Mouse (Mus musculus): ENCODE data around the gene Sorbs2. TPM values are rescaled to one million over a fixed set of nuclear protein-coding genes. Genes with fewer than 3 reads are reported as not detected.

Sorbs2 gene
- polyA plus RNA-seq, 1 experiment = 14.3 TPM

- H3K4me3 ChIP-seq = no peak overlapping the region
- TF ChIP-seq MYOG (IDR thresholded peaks at IDR 0.05; ENCODE audit: control insufficient read depth in 1 of 3, insufficient read depth in 1 of 3, insufficient read length in 2 of 3, low read depth in 2 of 3) (no peak), REST (IDR thresholded peaks at IDR 0.05; ENCODE audit: insufficient read depth, insufficient read length) (no peak), E2F4 (IDR thresholded peaks at IDR 0.05; ENCODE audit: insufficient read depth) (no peak), SRF (IDR thresholded peaks at IDR 0.05; ENCODE audit: control insufficient read depth, insufficient read length, low read depth) (no peak), CEBPB (IDR thresholded peaks at IDR 0.05; ENCODE audit: insufficient read depth, poor library complexity, severe bottlenecking) (no peak), POLR2A (IDR thresholded peaks at IDR 0.05; ENCODE audit: insufficient read length, low read depth) (no peak), TCF12 (IDR thresholded peaks at IDR 0.05; ENCODE audit: insufficient read depth, poor library complexity, severe bottlenecking) (no peak), MYOD1 (IDR thresholded peaks at IDR 0.05; ENCODE audit: control insufficient read depth in 1 of 3, insufficient read length in 2 of 3, low read depth in 2 of 3) (no peak), USF1 (IDR thresholded peaks at IDR 0.05; ENCODE audit: low read depth) (no peak)
- no peak overlapping the region for H3ac ChIP-seq (ENCODE audit: control insufficient read depth, insufficient read length)
- no peaks in the 10 kb centered on the region for H3K36me3 ChIP-seq (ENCODE audit: control insufficient read depth, insufficient read depth)
- no peak overlapping the region for H3K4me2 ChIP-seq (ENCODE audit: low read depth)
- H3K79me2 ChIP-seq (ENCODE audit: control insufficient read depth, insufficient read depth) = no peaks in the 10 kb centered on the region
- H3K27me3 ChIP-seq (ENCODE audit: control insufficient read depth, insufficient read depth, insufficient read length) = no peaks in the 10 kb centered on the region
Observed at GRCm38 (mm10) chr8:45729850-45730382, 222.3 kb downstream of the Sorbs2 start.

- Histone ChIP-seq H3K4me2 (ENCODE audit: low read depth) (no peak overlapping the region), H3ac (ENCODE audit: control insufficient read depth, insufficient read length) (no peak overlapping the region), H3K36me3 (ENCODE audit: control insufficient read depth, insufficient read depth) (no peaks in the 10 kb centered on the region), H3K4me3 (no peak overlapping the region), H3K79me2 (ENCODE audit: control insufficient read depth, insufficient read depth) (no peaks in the 10 kb centered on the region), H3K27me3 (ENCODE audit: control insufficient read depth, insufficient read depth, insufficient read length) (no peaks in the 10 kb centered on the region)
- TF ChIP-seq POLR2A (IDR thresholded peaks at IDR 0.05; ENCODE audit: insufficient read length, low read depth) (no peak), MYOG (IDR thresholded peaks at IDR 0.05; ENCODE audit: control insufficient read depth in 1 of 3, insufficient read depth in 1 of 3, insufficient read length in 2 of 3, low read depth in 2 of 3) (no peak), TCF3 (IDR thresholded peaks at IDR 0.05; ENCODE audit: insufficient read length, low read depth) (no peak), USF1 (IDR thresholded peaks at IDR 0.05; ENCODE audit: low read depth) (no peak), CEBPB (IDR thresholded peaks at IDR 0.05; ENCODE audit: insufficient read depth, poor library complexity, severe bottlenecking) (no peak), SRF (IDR thresholded peaks at IDR 0.05; ENCODE audit: control insufficient read depth, insufficient read length, low read depth) (no peak)
Observed at GRCm38 (mm10) chr8:45730795-45731194, 223.2 kb downstream of the Sorbs2 start.

GRCm38 (mm10) chr8:45734071-45734470, 226.5 kb downstream of the Sorbs2 start:
- no peaks in the 10 kb centered on the region for H3K36me3 ChIP-seq (ENCODE audit: control insufficient read depth, insufficient read depth)
- H3K27me3 ChIP-seq (ENCODE audit: control insufficient read depth, insufficient read depth, insufficient read length) = no peaks in the 10 kb centered on the region
- H3K4me2 ChIP-seq (ENCODE audit: low read depth) = no peak overlapping the region
- TF ChIP-seq CEBPB (IDR thresholded peaks at IDR 0.05; ENCODE audit: insufficient read depth, poor library complexity, severe bottlenecking) (no peak), SRF (IDR thresholded peaks at IDR 0.05; ENCODE audit: control insufficient read depth, insufficient read length, low read depth) (no peak), MYOG (IDR thresholded peaks at IDR 0.05; ENCODE audit: control insufficient read depth in 1 of 3, insufficient read depth in 1 of 3, insufficient read length in 2 of 3, low read depth in 2 of 3) (no peak), TCF3 (IDR thresholded peaks at IDR 0.05; ENCODE audit: insufficient read length, low read depth) (no peak), E2F4 (IDR thresholded peaks at IDR 0.05; ENCODE audit: insufficient read depth) (no peak), USF1 (IDR thresholded peaks at IDR 0.05; ENCODE audit: low read depth) (no peak), POLR2A (IDR thresholded peaks at IDR 0.05; ENCODE audit: insufficient read length, low read depth) (no peak), POLR2AphosphoS2 (IDR thresholded peaks at IDR 0.05; ENCODE audit: insufficient read length, low read depth) (no peak), MYOD1 (IDR thresholded peaks at IDR 0.05; ENCODE audit: control insufficient read depth in 1 of 3, insufficient read length in 2 of 3, low read depth in 2 of 3) (no peak), MAX (IDR thresholded peaks at IDR 0.05; ENCODE audit: low read depth) (no peak), REST (IDR thresholded peaks at IDR 0.05; ENCODE audit: insufficient read depth, insufficient read length) (no peak), TCF12 (IDR thresholded peaks at IDR 0.05; ENCODE audit: insufficient read depth, poor library complexity, severe bottlenecking) (no peak)
- no peak overlapping the region for H3K4me3 ChIP-seq
- no peaks in the 10 kb centered on the region for H3K79me2 ChIP-seq (ENCODE audit: control insufficient read depth, insufficient read depth)
- no peak overlapping the region for H3ac ChIP-seq (ENCODE audit: control insufficient read depth, insufficient read length)

- TF ChIP-seq REST (IDR thresholded peaks at IDR 0.05; ENCODE audit: insufficient read depth, insufficient read length) = no peak
- TF ChIP-seq POLR2A (IDR thresholded peaks at IDR 0.05; ENCODE audit: insufficient read length, low read depth) = no peak
- TF ChIP-seq CEBPB (IDR thresholded peaks at IDR 0.05; ENCODE audit: insufficient read depth, poor library complexity, severe bottlenecking) = no peak
- TF ChIP-seq USF1 (IDR thresholded peaks at IDR 0.05; ENCODE audit: low read depth) = no peak
- Histone ChIP-seq H3K36me3 (ENCODE audit: control insufficient read depth, insufficient read depth) (no peaks in the 10 kb centered on the region), H3K27me3 (ENCODE audit: control insufficient read depth, insufficient read depth, insufficient read length) (no peaks in the 10 kb centered on the region), H3ac (ENCODE audit: control insufficient read depth, insufficient read length) (no peak overlapping the region), H3K79me2 (ENCODE audit: control insufficient read depth, insufficient read depth) (no peaks in the 10 kb centered on the region), H3K4me3 (no peak overlapping the region), H3K4me2 (ENCODE audit: low read depth) (no peak overlapping the region)
Observed at GRCm38 (mm10) chr8:45737266-45737665, 229.7 kb downstream of the Sorbs2 start.

GRCm38 (mm10) chr8:45743326-45743725, 235.7 kb downstream of the Sorbs2 start:
- no peak overlapping the region for H3K4me2 ChIP-seq (ENCODE audit: low read depth)
- H3K79me2 ChIP-seq (ENCODE audit: control insufficient read depth, insufficient read depth) = no peaks in the 10 kb centered on the region
- no peak overlapping the region for H3ac ChIP-seq (ENCODE audit: control insufficient read depth, insufficient read length)
- no peak overlapping the region for H3K4me3 ChIP-seq
- no peaks in the 10 kb centered on the region for H3K27me3 ChIP-seq (ENCODE audit: control insufficient read depth, insufficient read depth, insufficient read length)
- TF ChIP-seq E2F4 (IDR thresholded peaks at IDR 0.05; ENCODE audit: insufficient read depth) = no peak
- TF ChIP-seq TCF12 (IDR thresholded peaks at IDR 0.05; ENCODE audit: insufficient read depth, poor library complexity, severe bottlenecking) = no peak
- no peak for TF ChIP-seq POLR2A (IDR thresholded peaks at IDR 0.05; ENCODE audit: insufficient read length, low read depth)
- no peak for TF ChIP-seq CEBPB (IDR thresholded peaks at IDR 0.05; ENCODE audit: insufficient read depth, poor library complexity, severe bottlenecking)
- TF ChIP-seq MYOD1 (IDR thresholded peaks at IDR 0.05; ENCODE audit: control insufficient read depth in 1 of 3, insufficient read length in 2 of 3, low read depth in 2 of 3) = no peak
- TF ChIP-seq SRF (IDR thresholded peaks at IDR 0.05; ENCODE audit: control insufficient read depth, insufficient read length, low read depth) = no peak
- no peak for TF ChIP-seq MYOG (IDR thresholded peaks at IDR 0.05; ENCODE audit: control insufficient read depth in 1 of 3, insufficient read depth in 1 of 3, insufficient read length in 2 of 3, low read depth in 2 of 3)
- no peak for TF ChIP-seq REST (IDR thresholded peaks at IDR 0.05; ENCODE audit: insufficient read depth, insufficient read length)
- TF ChIP-seq USF1 (IDR thresholded peaks at IDR 0.05; ENCODE audit: low read depth) = no peak
- TF ChIP-seq POLR2AphosphoS2 (IDR thresholded peaks at IDR 0.05; ENCODE audit: insufficient read length, low read depth) = no peak
- TF ChIP-seq MAX (IDR thresholded peaks at IDR 0.05; ENCODE audit: low read depth) = no peak
- no peak for TF ChIP-seq TCF3 (IDR thresholded peaks at IDR 0.05; ENCODE audit: insufficient read length, low read depth)
- peaks cover 5% of the 10 kb centered on the region for H3K36me3 ChIP-seq (ENCODE audit: control insufficient read depth, insufficient read depth)
